Mouse (Mus musculus) heart, adult 2 months (tissue): Measurements from ENCODE around the gene Siah2. TPM values are rescaled to one million over a fixed set of nuclear protein-coding genes. Genes with fewer than 3 reads are reported as not detected.

Experiments
- DNase-seq, 2 experiments: peaks; one replicate each; pipeline ENCODE4 v3.0.0; 2021
- H3K27ac ChIP-seq: fragments of 200-600 bp; 2 replicates; pipeline ENCODE4 v1.8.1; 2022
- H3K27me3 ChIP-seq: fragments of 200-500 bp; 2 replicates; pipeline ENCODE4 v1.6.1; 2012; ENCODE audit warnings: mild to moderate bottlenecking, low read length, inconsistent platforms, mixed read lengths; ENCODE audit not compliant: control insufficient read depth, insufficient read depth
- H3K36me3 ChIP-seq: fragments of 200-500 bp; 2 replicates; pipeline ENCODE4 v1.6.1; 2012; ENCODE audit warnings: low read length, inconsistent platforms; ENCODE audit not compliant: control insufficient read depth, insufficient read depth
- H3K4me1 ChIP-seq: fragments of 200-500 bp; 2 replicates; pipeline ENCODE4 v1.6.1; 2011; ENCODE audit warnings: low read length; ENCODE audit not compliant: control insufficient read depth, insufficient read depth
- H3K4me3 ChIP-seq: fragments of 200-600 bp; 2 replicates; pipeline ENCODE4 v1.8.1; 2022
- H3K79me2 ChIP-seq: fragments of 200-500 bp; replicated peaks from 2 replicates; pipeline ENCODE4 v1.6.1; 2012; ENCODE audit warnings: mild to moderate bottlenecking, inconsistent platforms, low read length, moderate library complexity, mixed read lengths; ENCODE audit not compliant: control insufficient read depth, insufficient read depth
- H3K9ac ChIP-seq: fragments of 200-500 bp; 2 replicates; pipeline ENCODE4 v1.6.1; 2012; ENCODE audit warnings: low read depth, mild to moderate bottlenecking, control low read depth, inconsistent platforms, low read length, mixed read lengths
- CTCF ChIP-seq: fragments of 200-600 bp; IDR thresholded peaks from 2 replicates; pipeline ENCODE4 v1.8.1; 2022; ENCODE audit warnings: antibody characterized with exemption, mild to moderate bottlenecking, moderate library complexity
- EP300 ChIP-seq: fragments of 200-500 bp; IDR thresholded peaks from 2 replicates; pipeline ENCODE4 v1.6.1; 2011; ENCODE audit warnings: low read depth, low read length, control low read depth; ENCODE audit not compliant: insufficient read depth
- POLR2A ChIP-seq: fragments of 200-500 bp; IDR thresholded peaks from 2 replicates; pipeline ENCODE4 v1.6.1; 2011; ENCODE audit warnings: mild to moderate bottlenecking, low read depth, low read length, control low read depth; ENCODE audit not compliant: insufficient read depth
- WGBS: fragments of 180-500 bp; shearing (Covaris S2); methylation state at CpG from one replicate; pipeline ENCODE4 v1.1.7; 2018; 5-methylcytosine and 5-hydroxymethylcytosine counted together
- intact Hi-C: fragments of 180-260 bp; cut with DNase I; formaldehyde crosslinking; loops from one replicate; pipeline ENCODE4 v1.15.1; 2025
- polyA plus RNA-seq: library from polyadenylated mRNA; depleted of rRNA; stranded (reverse); fragments of >200 nt; gene quantifications from 2 replicates; pipeline ENCODE4 v1.2.3, GENCODE M21; 2012
- total RNA-seq, 2 experiments: library from RNA; stranded (reverse); gene quantifications; 2 replicates each; pipeline ENCODE4 v1.2.3; 2021

Gene Siah2
- total and polyA plus RNA-seq, 3 experiments: 8.8 to 10.9 (median 9.0) TPM

DNA sequence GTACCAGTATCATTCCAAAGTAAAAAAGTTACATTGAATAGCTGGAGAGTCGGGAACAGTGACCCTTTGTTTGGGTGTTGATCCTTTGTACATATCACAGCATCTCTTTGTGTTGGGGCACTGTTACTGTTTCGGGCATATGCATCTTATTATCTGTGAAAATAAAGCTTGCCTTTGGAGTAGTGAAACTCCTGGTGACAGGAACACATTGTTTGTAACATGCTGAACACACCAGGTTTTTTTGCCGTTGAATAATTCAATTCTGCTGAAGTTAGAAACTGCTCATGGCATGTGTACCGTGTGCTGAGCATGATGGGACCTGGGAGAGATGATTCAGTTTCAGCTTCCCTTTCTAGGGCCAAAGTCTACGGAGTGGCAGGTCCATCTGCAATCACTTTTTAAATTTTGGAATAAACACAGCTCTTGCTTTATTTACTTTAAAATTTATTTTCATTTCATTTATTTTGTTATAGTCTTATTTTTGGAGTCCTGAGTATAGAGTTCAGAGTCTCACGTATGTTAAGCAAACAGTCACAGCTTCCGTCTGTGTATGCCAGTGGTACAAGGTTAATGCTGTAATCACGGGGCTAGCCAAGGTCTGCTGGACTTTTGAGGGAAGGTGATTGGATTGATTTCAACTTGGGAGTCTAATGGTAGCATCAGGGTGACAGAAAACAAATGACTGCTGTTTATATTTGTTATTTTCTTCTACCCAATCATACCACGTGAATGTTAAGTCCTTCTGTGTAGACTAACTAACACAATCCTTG, 27.4 kb upstream of the Siah2 start:
- Histone ChIP-seq H3K36me3 (no peaks in the 10 kb centered on the region), H3K9ac (no peak overlapping the region), H3K27me3 (no peaks in the 10 kb centered on the region), H3K4me3 (no peak overlapping the region), H3K4me1 (no peaks in the 10 kb centered on the region), H3K27ac (no peak overlapping the region), H3K79me2 (no peaks in the 10 kb centered on the region)
- no peak for TF ChIP-seq CTCF
- TF ChIP-seq POLR2A: no peak
- TF ChIP-seq EP300: no peak
- WGBS: 77% methylated on average over 9 of the region's 9 CpGs
- intact Hi-C loops: no loop called here
- no peak for DNase-seq

DNA sequence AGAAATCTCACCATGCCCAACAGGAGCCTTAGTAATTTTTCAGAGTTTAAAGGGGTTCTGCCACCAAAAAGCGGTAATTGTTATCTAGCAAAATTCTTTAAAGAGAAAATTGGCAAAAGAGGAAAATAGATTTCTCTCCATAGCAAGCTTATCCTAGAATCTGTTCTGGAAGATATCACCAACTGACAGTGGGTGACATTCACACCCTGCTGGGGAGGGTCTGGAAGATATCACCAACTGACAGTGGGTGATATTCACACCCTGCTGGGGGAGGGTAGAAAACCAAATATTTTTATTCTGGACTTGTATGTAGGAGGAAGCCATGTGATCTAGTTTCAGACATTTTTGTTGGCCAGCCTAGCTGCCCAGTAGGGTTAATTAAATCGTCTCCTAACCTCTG, 24.5 kb upstream of the Siah2 start:
- TF ChIP-seq CTCF (no peak), POLR2A (no peak), EP300 (no peak)
- no peaks in the 10 kb centered on the region for H3K27me3 ChIP-seq
- 61% methylated on average over 2 of the region's 2 CpGs for WGBS
- no peak overlapping the region for H3K9ac ChIP-seq
- no peaks in the 10 kb centered on the region for H3K79me2 ChIP-seq
- no peaks in the 10 kb centered on the region for H3K36me3 ChIP-seq
- H3K4me3 ChIP-seq: no peak overlapping the region
- no peak overlapping the region for H3K27ac ChIP-seq
- no peaks in the 10 kb centered on the region; the same call in 1 of the 2 replicates for H3K4me1 ChIP-seq
- intact Hi-C loops: no loop called here
- DNase-seq: no peak

DNA sequence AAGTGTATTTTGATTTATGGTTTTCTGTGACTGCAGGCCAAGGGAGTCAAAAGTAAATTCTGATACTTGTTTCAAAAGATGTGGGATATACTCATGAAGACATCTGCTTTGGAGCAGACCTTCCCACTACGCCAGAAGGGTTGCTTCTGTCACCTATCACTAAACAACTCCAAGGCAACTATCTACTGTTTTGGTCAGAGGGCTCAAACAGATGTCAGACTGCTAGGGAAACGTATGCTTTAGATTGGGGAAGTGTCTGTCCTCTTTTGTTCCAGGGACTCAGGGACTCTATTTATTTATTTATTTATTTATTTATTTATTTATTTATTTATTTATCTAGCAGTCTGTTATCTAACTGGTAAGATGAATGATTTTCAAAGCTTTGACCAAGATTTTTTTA, 22.6 kb upstream of the Siah2 start:
- Histone ChIP-seq H3K36me3 (no peaks in the 10 kb centered on the region), H3K27ac (no peak overlapping the region), H3K4me3 (no peak overlapping the region), H3K4me1 (no peaks in the 10 kb centered on the region; the same call in 1 of the 2 replicates), H3K9ac (no peak overlapping the region), H3K79me2 (no peaks in the 10 kb centered on the region), H3K27me3 (no peaks in the 10 kb centered on the region)
- intact Hi-C loops: no loop called here
- no peak for DNase-seq
- WGBS: 39% methylated on average over 2 of the region's 2 CpGs
- no peak for TF ChIP-seq EP300
- TF ChIP-seq POLR2A: no peak
- TF ChIP-seq CTCF: no peak

DNA sequence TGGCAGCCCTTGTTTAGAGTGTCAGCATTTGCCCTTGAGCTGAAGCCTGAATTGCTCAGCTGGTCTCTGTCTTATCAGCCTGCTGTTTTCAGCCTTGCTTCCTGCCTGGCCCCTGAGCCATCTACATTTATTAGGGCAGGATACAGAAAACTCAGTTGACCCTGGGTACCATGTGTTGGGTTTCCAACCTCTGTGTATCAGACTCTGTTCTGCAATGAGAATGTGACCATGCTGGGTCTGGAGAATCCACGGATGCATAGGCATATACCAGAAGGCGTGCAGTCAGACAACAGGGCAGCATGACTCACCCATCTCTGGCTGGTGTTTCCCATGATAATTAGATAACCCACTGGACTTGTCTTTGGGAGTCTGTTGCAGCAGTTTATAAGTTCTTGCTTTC, 21.8 kb upstream of the Siah2 start:
- TF ChIP-seq CTCF (no peak), EP300 (no peak)
- no peaks in the 10 kb centered on the region for H3K27me3 ChIP-seq
- no peak for DNase-seq
- no peak overlapping the region for H3K4me3 ChIP-seq
- no peaks in the 10 kb centered on the region; the same call in 1 of the 2 replicates for H3K4me1 ChIP-seq
- intact Hi-C loops: no loop called here
- no peak overlapping the region for H3K27ac ChIP-seq
- WGBS: 29% methylated on average over 2 of the region's 2 CpGs
- H3K9ac ChIP-seq: no peak overlapping the region
- no peaks in the 10 kb centered on the region for H3K79me2 ChIP-seq
- H3K36me3 ChIP-seq: no peaks in the 10 kb centered on the region

DNA sequence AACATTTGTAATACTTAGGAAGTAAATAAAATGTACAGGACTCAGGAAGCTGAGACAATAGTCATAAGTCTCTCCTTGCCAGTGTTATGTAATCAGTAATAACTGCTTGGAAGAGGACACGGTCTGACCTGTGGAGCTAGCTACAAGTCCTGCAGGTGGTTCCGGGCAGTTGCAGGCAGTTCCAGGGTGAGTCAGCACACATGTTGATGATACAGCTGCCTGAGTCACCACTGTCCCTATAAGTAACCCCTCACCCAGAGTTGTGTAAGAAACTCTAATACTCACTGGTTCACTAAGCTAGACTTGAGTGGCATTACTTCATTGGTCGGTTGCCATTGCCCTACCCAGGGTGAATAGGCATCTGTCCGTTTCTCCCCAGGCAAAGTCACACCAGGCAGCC, 21.0 kb upstream of the Siah2 start:
- H3K4me1 ChIP-seq: no peaks in the 10 kb centered on the region; the same call in 1 of the 2 replicates
- intact Hi-C loops: no loop called here
- H3K9ac ChIP-seq: no peak overlapping the region
- H3K4me3 ChIP-seq: no peak overlapping the region
- TF ChIP-seq CTCF: no peak
- no peak for TF ChIP-seq POLR2A
- no peak for TF ChIP-seq EP300
- H3K27me3 ChIP-seq: no peaks in the 10 kb centered on the region
- H3K79me2 ChIP-seq: no peaks in the 10 kb centered on the region
- DNase-seq: no peak
- H3K36me3 ChIP-seq: no peaks in the 10 kb centered on the region
- no peak overlapping the region for H3K27ac ChIP-seq
- 86% methylated on average over 4 of the region's 4 CpGs for WGBS

DNA sequence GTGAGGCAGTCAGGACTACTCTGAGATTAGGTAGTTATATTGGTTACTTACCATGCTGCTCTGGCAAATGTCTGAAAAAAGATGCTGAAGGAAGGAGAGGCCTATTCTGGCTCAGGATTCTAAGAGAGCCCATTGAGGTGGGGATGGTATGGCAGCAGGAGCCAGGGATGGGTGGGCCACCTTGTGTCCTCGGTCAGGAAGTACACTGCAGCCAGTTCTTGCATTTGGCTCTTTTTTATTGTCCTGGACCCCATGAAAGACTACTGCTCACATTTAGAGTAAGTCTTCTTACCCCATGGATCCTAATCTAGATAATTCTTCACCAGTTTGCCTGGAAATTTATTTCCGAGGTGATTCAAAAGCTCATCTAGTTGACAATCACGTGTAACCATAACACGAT, 12.3 kb upstream of the Siah2 start:
- H3K79me2 ChIP-seq: no peaks in the 10 kb centered on the region
- DNase-seq: no peak
- no peaks in the 10 kb centered on the region for H3K27me3 ChIP-seq
- intact Hi-C loops: no loop called here
- 77% methylated on average over 4 of the region's 4 CpGs for WGBS
- no peaks in the 10 kb centered on the region for H3K4me1 ChIP-seq
- no peaks in the 10 kb centered on the region for H3K36me3 ChIP-seq
- TF ChIP-seq POLR2A: no peak
- TF ChIP-seq EP300: no peak
- no peak for TF ChIP-seq CTCF
- H3K4me3 ChIP-seq: no peak overlapping the region
- H3K27ac ChIP-seq: no peak overlapping the region
- H3K9ac ChIP-seq: no peak overlapping the region
